In the genomic region with DNA sequence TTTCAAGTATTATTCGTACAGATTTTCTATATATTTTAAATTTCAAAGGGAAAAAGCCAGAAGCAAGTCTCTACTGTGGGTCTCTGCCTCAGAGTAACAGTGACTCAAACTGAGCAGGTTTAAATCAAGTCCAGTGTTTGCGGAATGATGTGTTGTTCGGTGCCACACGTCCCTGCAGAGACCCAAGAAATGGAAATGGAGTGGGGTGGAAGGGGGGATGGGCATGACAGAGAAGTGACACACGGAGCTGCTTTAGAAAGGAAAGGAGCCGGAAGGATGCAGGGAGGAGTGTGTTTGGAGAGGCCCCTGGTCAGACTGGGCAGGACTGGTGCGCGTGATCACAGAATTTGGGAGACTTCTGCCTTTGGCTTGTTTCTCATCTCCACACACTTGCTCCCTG, we compare ENCODE assay signal across 20 mouse cellular contexts.
A peak's percentile ranks its signal among the peaks of the same experiment; 100 is the strongest.
DNase-seq lines count a peak whose midpoint lies in the region; ATAC-seq lines count a peak whose summit lies in the region.
"Had no signal": no experiment of that assay in that cellular context is flagged by ENCODE, and none has a peak within 500 bp of the region (broad histone marks: within the 10 kb centered on the region; RNA-seq: fewer than 3 reads in every experiment).

No protein-coding gene starts in this region.

- 57% methylated on average over 8 of the region's 8 CpGs for WGBS in forebrain, embryonic 13.5 days
- WGBS in forebrain, embryonic 14.5 days = 65% methylated on average over 8 of the region's 8 CpGs
- 47% methylated on average over 8 of the region's 8 CpGs for WGBS in lung, embryonic 15.5 days
- 64% methylated on average over 8 of the region's 8 CpGs for WGBS in limb, embryonic 10.5 days

- H3K4me2 ChIP-seq in forebrain, embryonic 13.5 days = no peak overlapping the region
- H3K4me2 ChIP-seq in forebrain, embryonic 14.5 days (ENCODE audit: low read length) = no peak overlapping the region
- H3K4me2 ChIP-seq in lung, embryonic 15.5 days = no peak overlapping the region
- H3K4me2 ChIP-seq: embryonic facial prominence, embryonic 12.5 days; heart, embryonic 13.5 days; hindbrain, embryonic 14.5 days had no signal

- peak overlapping the region; percentile 37; the same call in 1 of the 2 replicates for H3K27ac ChIP-seq in forebrain, embryonic 13.5 days
- H3K27ac ChIP-seq in forebrain, embryonic 14.5 days (ENCODE audit: low read depth, low read length) = no peak overlapping the region
- no peak overlapping the region for H3K27ac ChIP-seq in lung, embryonic 15.5 days
- H3K27ac ChIP-seq in limb, embryonic 10.5 days = 0 out of 2 replicates have a peak overlapping the region, but pooled peaks have one; percentile 26
- H3K27ac ChIP-seq: embryonic facial prominence, embryonic 12.5 days; heart, embryonic 13.5 days; hindbrain, embryonic 14.5 days had no signal

- no peak overlapping the region for H3K9ac ChIP-seq in forebrain, embryonic 13.5 days
- H3K9ac ChIP-seq in forebrain, embryonic 14.5 days (ENCODE audit: low read length) = no peak overlapping the region
- H3K9ac ChIP-seq in lung, embryonic 15.5 days = no peak overlapping the region
- H3K9ac ChIP-seq: embryonic facial prominence, embryonic 12.5 days; heart, embryonic 13.5 days; hindbrain, embryonic 14.5 days had no signal

- DNase-seq in forebrain, embryonic 14.5 days (ENCODE audit: low spot score) = no peak
- no peak for DNase-seq in lung, postnatal 25 days (ENCODE audit: low spot score)
- no peak for DNase-seq in limb, embryonic 10.5 days (ENCODE audit: low spot score)
- DNase-seq in adrenal gland, postnatal 4 days (ENCODE audit: low spot score in 2 of 2) = no peak
- DNase-seq in kidney, postnatal 10 days = no peak
- DNase-seq: adrenal gland, postnatal 14 days; cerebellum, adult 2 months; cerebellum, postnatal 10 days; gastrocnemius, postnatal 14 days; heart, adult 11 months; heart, postnatal 36 days had no signal

- no peaks in the 10 kb centered on the region for H3K9me3 ChIP-seq in forebrain, embryonic 13.5 days (replicated peaks)
- H3K9me3 ChIP-seq in forebrain, embryonic 14.5 days (replicated peaks; ENCODE audit: control insufficient read depth, low read length) = no peaks in the 10 kb centered on the region
- H3K9me3 ChIP-seq in lung, embryonic 15.5 days = no peaks in the 10 kb centered on the region
- no peaks in the 10 kb centered on the region for H3K9me3 ChIP-seq in limb, embryonic 10.5 days (replicated peaks)
- H3K9me3 ChIP-seq: embryonic facial prominence, embryonic 12.5 days; heart, embryonic 13.5 days had no signal

- peaks cover 43% of the 10 kb centered on the region for H3K4me1 ChIP-seq in forebrain, embryonic 13.5 days
- H3K4me1 ChIP-seq in forebrain, embryonic 14.5 days (ENCODE audit: control insufficient read depth, insufficient read depth, low read length) = peaks cover 24% of the 10 kb centered on the region
- peaks cover 30% of the 10 kb centered on the region for H3K4me1 ChIP-seq in lung, embryonic 15.5 days
- H3K4me1 ChIP-seq in limb, embryonic 10.5 days = peaks cover 37% of the 10 kb centered on the region

- H3K36me3 ChIP-seq in forebrain, embryonic 13.5 days (ENCODE audit: poor library complexity, severe bottlenecking) = no peaks in the 10 kb centered on the region
- no peaks in the 10 kb centered on the region for H3K36me3 ChIP-seq in forebrain, embryonic 14.5 days (ENCODE audit: control insufficient read depth, insufficient read depth, low read length)
- no peaks in the 10 kb centered on the region for H3K36me3 ChIP-seq in lung, embryonic 15.5 days
- H3K36me3 ChIP-seq in limb, embryonic 10.5 days = no peaks in the 10 kb centered on the region
- H3K36me3 ChIP-seq: embryonic facial prominence, embryonic 12.5 days; heart, embryonic 13.5 days had no signal

- no peaks in the 10 kb centered on the region for H3K27me3 ChIP-seq in forebrain, embryonic 13.5 days
- no peaks in the 10 kb centered on the region for H3K27me3 ChIP-seq in forebrain, embryonic 14.5 days (replicated peaks; ENCODE audit: control insufficient read depth, insufficient read depth, low read length)
- no peaks in the 10 kb centered on the region for H3K27me3 ChIP-seq in lung, embryonic 15.5 days
- H3K27me3 ChIP-seq in limb, embryonic 10.5 days (ENCODE audit: low read depth, poor library complexity, severe bottlenecking) = no peaks in the 10 kb centered on the region
- H3K27me3 ChIP-seq: embryonic facial prominence, embryonic 12.5 days; heart, embryonic 13.5 days; Patski had no signal

- H3K4me3 ChIP-seq in forebrain, embryonic 13.5 days = no peak overlapping the region
- H3K4me3 ChIP-seq in forebrain, embryonic 14.5 days (ENCODE audit: low read depth, low read length) = no peak overlapping the region
- no peak overlapping the region for H3K4me3 ChIP-seq in lung, embryonic 15.5 days
- H3K4me3 ChIP-seq in limb, embryonic 10.5 days = no peak overlapping the region
- H3K4me3 ChIP-seq: embryonic facial prominence, embryonic 12.5 days; heart, embryonic 13.5 days had no signal

- ATAC-seq in forebrain, embryonic 13.5 days = no peak
- ATAC-seq in forebrain, embryonic 14.5 days = no peak
- ATAC-seq in lung, embryonic 15.5 days (ENCODE audit: borderline replicate concordance, extremely low read depth, low FRiP score, low TSS enrichment) = 0 out of 2 replicates have a peak, but pooled peaks have one; percentile 24
- ATAC-seq: activated CD4-positive, CD25-positive, alpha-beta regulatory T cell, adult 4 months; forebrain, embryonic 16.5 days; intestine, embryonic 16.5 days; Patski had no signal

Comparison
In these comparisons a context has a peak if more than half of its experiments do, and no peak if none do; other contexts are left out.
1. H3K27ac ChIP-seq: peak in forebrain, embryonic 13.5 days (single experiment) and limb, embryonic 10.5 days (single experiment); none in forebrain, embryonic 14.5 days (single experiment) and lung, embryonic 15.5 days (single experiment).